Mouse (Mus musculus) lung, postnatal 0 days (tissue): ENCODE measurements around the gene Pigf.
A peak's percentile ranks its signal among the peaks of the same experiment; 100 is the strongest.

Source experiments
- CTCF ChIP-seq: IDR thresholded peaks from 2 replicates; pipeline ENCODE4 v1.5.1; 2016; ENCODE audit warnings: antibody characterized with exemption, mild to moderate bottlenecking
- EP300 ChIP-seq: IDR thresholded peaks from 2 replicates; pipeline ENCODE4 v1.6.1; 2016; ENCODE audit warnings: antibody characterized with exemption, mild to moderate bottlenecking, control low read depth

DNA sequence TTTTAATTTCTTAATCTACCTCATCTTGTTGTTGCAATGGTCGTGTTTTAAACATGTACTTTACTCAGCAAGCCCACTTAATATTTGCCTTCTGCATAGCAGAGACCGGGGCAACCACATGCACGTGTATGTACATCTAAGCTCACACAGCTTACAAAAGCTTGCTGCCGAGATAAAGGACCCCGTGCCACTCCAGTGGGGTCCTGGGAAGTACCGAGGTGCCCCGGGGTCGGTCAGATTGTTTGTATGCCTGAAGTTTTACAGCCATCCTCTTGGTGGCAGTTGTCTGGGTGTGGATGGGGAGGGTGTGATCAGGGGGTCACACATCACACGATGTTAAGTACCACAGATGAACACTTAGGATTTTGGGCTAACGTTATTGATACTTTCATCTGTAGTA, 59.2 kb downstream of the Pigf start:
- 0 out of 2 replicates have a peak, but pooled peaks have one; percentile 2 for TF ChIP-seq CTCF
- TF ChIP-seq EP300 = no peak
